Mouse (Mus musculus) layer of hippocampus, adult 9-11 months (tissue): ENCODE measurements around the gene Nkpd1.
"Not testable (repeated sequence)": the region's sequence is repeated elsewhere in the genome, so short reads cannot be mapped to it uniquely, and the experiment has no call there.

ENCODE experiments used
- DNase-seq: peaks from one replicate; pipeline ENCODE4 v3.0.0; 2022

The Nkpd1 gene

GRCm38 (mm10) chr7:19506969-19507611 lies 10.5 kb upstream of the Nkpd1 start:
- no peak for DNase-seq

GRCm38 (mm10) chr7:19507612-19507981 lies 10.0 kb upstream of the Nkpd1 start:
- no peak for DNase-seq

GRCm38 (mm10) chr7:19508150-19508923 lies 9.3 kb upstream of the Nkpd1 start, which contains the start of the genes Bloc1s3 and Trappc6a:
TSS of gene Bloc1s3 (minus strand) at chr7:19508367.
TSS of gene Trappc6a (plus strand) at chr7:19508395.
- DNase-seq = peak; percentile 94

GRCm38 (mm10) chr7:19508924-19509568 lies 8.6 kb upstream of the Nkpd1 start:
- DNase-seq = no peak

- DNase-seq = no peak
These were observed 7.9 kb upstream of the Nkpd1 start for GRCm38 (mm10) chr7:19509786-19510185.

GRCm38 (mm10) chr7:19511934-19512333 lies 5.7 kb upstream of the Nkpd1 start:
- not testable (repeated sequence) for DNase-seq

- DNase-seq = no peak
These were observed 5.3 kb upstream of the Nkpd1 start for GRCm38 (mm10) chr7:19512353-19512752.

- no peak for DNase-seq
These were observed 2.4 kb downstream of the Nkpd1 start for GRCm38 (mm10) chr7:19520032-19520431.

- no peak for DNase-seq
These were observed 5.5 kb downstream of the Nkpd1 start for GRCm38 (mm10) chr7:19523017-19523756.

GRCm38 (mm10) chr7:19523757-19524419 lies 6.2 kb downstream of the Nkpd1 start:
- peak; percentile 58 for DNase-seq

GRCm38 (mm10) chr7:19524420-19525104 lies 6.9 kb downstream of the Nkpd1 start:
- DNase-seq = no peak

- DNase-seq = no peak
These were observed 7.5 kb downstream of the Nkpd1 start for GRCm38 (mm10) chr7:19525105-19525481.

- DNase-seq = no peak
These were observed 13.4 kb downstream of the Nkpd1 start for GRCm38 (mm10) chr7:19531077-19531476.

- DNase-seq = no peak
These were observed 14.6 kb downstream of the Nkpd1 start for GRCm38 (mm10) chr7:19532240-19532639.

GRCm38 (mm10) chr7:19534676-19535075 lies 17.0 kb downstream of the Nkpd1 start:
- no peak for DNase-seq

GRCm38 (mm10) chr7:19540771-19541566 lies 23.3 kb downstream of the Nkpd1 start:
- no peak for DNase-seq

- DNase-seq = no peak
These were observed 24.1 kb downstream of the Nkpd1 start for GRCm38 (mm10) chr7:19541681-19542154.

GRCm38 (mm10) chr7:19542155-19542691 lies 24.6 kb downstream of the Nkpd1 start:
- DNase-seq = peak; percentile 41

- no peak for DNase-seq
These were observed 25.9 kb downstream of the Nkpd1 start for GRCm38 (mm10) chr7:19543584-19543983.

GRCm38 (mm10) chr7:19546007-19546406 lies 28.4 kb downstream of the Nkpd1 start:
- DNase-seq = no peak
